Mouse (Mus musculus) ES-E14 (cell line): Measurements from ENCODE around the gene Dock2.

Experiments used
- MAFK ChIP-seq: IDR thresholded peaks from 2 replicates; pipeline ENCODE4 v1.6.1; 2014; ENCODE audit warnings: mild to moderate bottlenecking, low read depth, low read length, inconsistent platforms; ENCODE audit not compliant: insufficient read depth
- ZC3H11A ChIP-seq: IDR thresholded peaks from 2 replicates; pipeline ENCODE4 v1.6.1; 2012; ENCODE audit warnings: low read depth, mild to moderate bottlenecking, inconsistent platforms, low read length, borderline replicate concordance
- ZNF384 ChIP-seq: IDR thresholded peaks from 2 replicates; pipeline ENCODE4 v1.6.1; 2012; ENCODE audit warnings: low read depth, low read length, inconsistent platforms

GRCm38 (mm10) chr11:34284124-34284808, 499.4 kb downstream of the Dock2 start:
- no peak for TF ChIP-seq ZC3H11A
- no peak for TF ChIP-seq ZNF384
- TF ChIP-seq MAFK = no peak
